Mouse (Mus musculus) 3134 (cell line): ENCODE measurements at regions not wholly inside any gene's neighbourhood (a gene's known extent, or its start where the extent isn't known, plus 50 kb on each side); places are given as distances from the start of the nearest gene placed in this dataset.

Experiments
- DNase-seq: peaks from one replicate; pipeline ENCODE4 v3.0.0-alpha.2; 2011; ENCODE audit warnings: low spot score; ENCODE audit not compliant: insufficient read length; ENCODE audit errors: extremely low read depth

- no peak for DNase-seq
These were observed 137.3 kb downstream of the Il15 start for GRCm38 (mm10) chr8:82265745-82266144.

DNA sequence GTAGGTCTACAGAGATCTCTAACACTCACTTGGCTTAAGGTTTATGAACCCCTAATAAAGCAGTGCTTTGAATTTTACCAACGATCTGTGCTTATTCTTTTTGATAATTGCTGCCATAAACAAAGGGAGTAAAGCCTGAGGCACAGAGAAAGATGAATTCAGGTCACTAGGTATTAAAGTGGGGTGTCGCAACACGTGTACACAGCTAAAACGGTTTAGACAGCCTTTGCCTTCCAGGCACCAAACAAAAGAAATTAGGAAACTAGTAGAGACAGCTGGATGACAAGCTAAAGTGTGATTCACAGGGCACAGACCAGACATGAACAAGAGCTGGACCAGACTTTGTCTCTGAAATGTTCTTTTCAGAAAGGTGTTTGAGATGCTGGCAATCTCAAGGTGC lies 140.8 kb downstream of the Il15 start:
- DNase-seq: no peak

GRCm38 (mm10) chr8:82260613-82261012 lies 142.4 kb downstream of the Il15 start:
- DNase-seq: peak; percentile 32

GRCm38 (mm10) chr8:82255815-82256214 lies 147.2 kb downstream of the Il15 start:
- DNase-seq: no peak

GRCm38 (mm10) chr8:82252406-82252805 lies 150.6 kb downstream of the Il15 start:
- DNase-seq: no peak

GRCm38 (mm10) chr8:82249841-82250577 lies 153.0 kb downstream of the Il15 start:
- peak; percentile 21 for DNase-seq

- DNase-seq: no peak
These were observed 158.9 kb downstream of the Il15 start for GRCm38 (mm10) chr8:82244076-82244475.

DNA sequence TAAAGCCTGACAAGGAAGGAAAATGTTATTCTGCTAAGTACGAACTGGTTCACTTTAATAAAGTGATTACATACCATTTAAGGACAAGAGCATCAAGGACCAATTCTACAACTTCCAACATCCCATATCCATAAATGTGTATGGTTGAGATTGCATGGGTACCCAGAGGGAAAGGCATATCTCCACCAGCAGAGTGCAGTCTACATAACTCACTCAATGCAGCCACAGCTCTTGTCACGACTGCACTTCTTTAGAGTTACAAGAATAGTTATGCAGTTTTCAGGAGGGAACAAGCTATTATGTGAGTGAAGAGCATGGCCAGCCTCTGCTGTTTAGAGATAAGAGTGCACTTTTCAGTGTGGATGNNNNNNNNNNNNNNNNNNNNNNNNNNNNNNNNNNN lies 173.1 kb downstream of the Il15 start:
- no peak for DNase-seq

DNA sequence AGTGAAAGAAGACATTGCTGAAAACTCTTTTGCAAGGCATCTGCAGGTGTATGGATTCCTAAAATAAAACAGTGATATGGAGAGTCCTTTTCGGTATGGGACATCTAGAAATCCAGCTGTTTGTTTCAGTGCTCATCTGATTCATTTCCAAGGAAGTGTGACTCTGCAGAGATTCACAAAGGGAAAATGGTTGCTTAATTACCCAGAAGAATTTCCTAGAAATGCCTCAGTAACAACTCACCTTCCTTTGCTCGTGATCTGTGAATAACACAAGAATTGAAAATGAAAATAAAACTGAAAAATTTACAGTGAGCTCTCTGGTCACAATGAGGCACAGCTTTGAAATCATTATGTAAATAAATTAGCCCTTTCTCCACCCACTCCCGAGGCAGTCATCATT lies 201.3 kb downstream of the Il15 start:
- no peak for DNase-seq

GRCm38 (mm10) chr8:82200176-82200575 lies 202.8 kb downstream of the Il15 start:
- DNase-seq: no peak

GRCm38 (mm10) chr8:82196504-82196903 lies 206.5 kb downstream of the Il15 start:
- no peak for DNase-seq

GRCm38 (mm10) chr8:82195112-82195511 lies 207.9 kb downstream of the Il15 start:
- DNase-seq: no peak

DNA sequence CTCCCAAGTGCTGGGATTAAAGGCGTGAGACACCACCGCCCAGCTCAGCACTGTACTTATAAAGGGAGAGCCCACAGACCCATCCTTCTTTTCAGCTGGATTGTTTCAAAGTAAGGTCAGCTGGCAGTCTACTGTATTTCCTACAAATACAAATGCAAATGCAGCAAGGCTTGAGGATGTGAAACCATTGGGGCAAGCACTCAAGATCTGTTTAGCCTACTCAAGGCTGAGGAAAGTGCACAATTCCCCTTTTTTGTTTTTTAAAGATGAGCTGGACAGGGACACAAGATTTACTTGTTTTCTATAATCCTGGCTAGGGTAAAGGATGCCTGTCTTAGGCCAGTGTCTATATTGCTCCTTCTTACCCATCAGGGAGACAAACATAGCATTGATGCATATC lies 212.0 kb downstream of the Il15 start:
- DNase-seq: no peak

- no peak for DNase-seq
These were observed 215.7 kb downstream of the Il15 start for GRCm38 (mm10) chr8:82187138-82187880.

GRCm38 (mm10) chr8:82184022-82184421 lies 219.0 kb downstream of the Il15 start:
- no peak for DNase-seq
